Mouse (Mus musculus): Measurements from ENCODE around the gene Elf4.
"Not testable (repeated sequence)": the region's sequence is repeated elsewhere in the genome, so short reads cannot be mapped to it uniquely, and the experiment has no call there.

The Elf4 gene

DNA sequence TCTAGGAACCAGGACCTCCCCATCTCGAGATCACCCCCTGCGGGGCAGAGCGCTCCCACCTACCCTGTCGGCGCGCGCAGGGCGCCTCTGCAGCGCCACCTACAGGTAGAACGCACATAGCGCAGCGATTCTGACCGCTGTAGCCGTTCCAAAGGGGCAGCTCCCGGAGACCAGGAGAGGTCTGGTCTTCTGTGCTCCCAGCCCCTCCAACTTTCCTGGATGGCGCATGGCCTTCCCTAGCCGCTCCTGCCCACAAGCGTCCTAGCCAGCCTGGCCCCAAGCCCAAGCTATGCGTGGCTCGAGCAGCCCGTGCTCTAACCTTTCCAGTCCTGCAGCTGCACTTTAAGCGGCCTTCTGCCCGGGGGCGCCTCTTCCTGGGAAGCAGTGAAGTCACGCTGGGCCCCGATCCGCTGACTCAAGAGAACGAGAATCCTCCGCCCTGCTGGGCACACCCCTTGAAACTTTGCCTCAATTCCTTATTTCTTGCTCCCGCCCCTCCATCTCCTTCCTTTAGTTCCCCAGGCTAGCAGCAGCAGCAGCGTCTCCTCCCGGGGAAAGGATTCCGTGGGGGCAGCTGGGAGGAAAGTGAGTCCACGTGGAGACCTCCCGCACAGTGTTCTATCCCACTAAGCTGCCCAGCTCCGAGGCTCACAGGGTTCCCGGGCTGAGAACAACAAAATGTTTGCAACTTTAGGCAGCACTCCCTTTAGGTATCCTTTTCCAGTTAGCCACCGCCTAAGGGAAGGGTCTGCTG lies at the start of gene Elf4:
Elf4 (minus strand) TSS at position 379 of the 754 bp plus-strand sequence.
- peak; percentile 82 to 86 for DNase-seq

GRCm38 (mm10) chrX:48493763-48494162 lies 30.8 kb upstream of the Elf4 start:
- no peak for DNase-seq

- DNase-seq, result no peak
These were observed 18.8 kb upstream of the Elf4 start for GRCm38 (mm10) chrX:48481687-48482086.

GRCm38 (mm10) chrX:48481095-48481494 lies 18.2 kb upstream of the Elf4 start:
- no peak for DNase-seq

GRCm38 (mm10) chrX:48467355-48467946 lies 4.5 kb upstream of the Elf4 start:
- DNase-seq, result no peak

GRCm38 (mm10) chrX:48466174-48466573 lies 3.2 kb upstream of the Elf4 start:
- no peak for DNase-seq

- no peak for DNase-seq
These were observed 1.5 kb upstream of the Elf4 start for GRCm38 (mm10) chrX:48464436-48464835.

DNA sequence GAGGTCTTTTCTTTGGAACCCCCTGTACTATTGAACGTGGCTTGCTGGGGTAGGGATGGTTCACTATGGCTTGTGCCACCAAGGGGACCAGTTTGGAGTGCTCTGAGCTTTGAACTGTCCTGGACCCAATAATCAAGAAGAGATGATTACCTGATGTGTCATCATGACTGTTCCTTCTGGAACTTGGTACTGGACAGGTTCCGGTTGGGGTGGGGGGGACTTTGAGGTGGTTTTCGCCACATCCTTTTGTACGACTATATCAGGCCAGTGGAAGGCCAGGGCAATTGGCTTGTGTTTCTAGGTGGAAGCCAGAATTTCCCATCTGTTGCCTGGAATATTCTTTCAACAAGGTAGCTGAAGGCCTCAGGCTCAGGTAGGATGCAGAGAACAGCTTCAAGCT lies 704 bp upstream of the Elf4 start:
- DNase-seq, result no peak

DNA sequence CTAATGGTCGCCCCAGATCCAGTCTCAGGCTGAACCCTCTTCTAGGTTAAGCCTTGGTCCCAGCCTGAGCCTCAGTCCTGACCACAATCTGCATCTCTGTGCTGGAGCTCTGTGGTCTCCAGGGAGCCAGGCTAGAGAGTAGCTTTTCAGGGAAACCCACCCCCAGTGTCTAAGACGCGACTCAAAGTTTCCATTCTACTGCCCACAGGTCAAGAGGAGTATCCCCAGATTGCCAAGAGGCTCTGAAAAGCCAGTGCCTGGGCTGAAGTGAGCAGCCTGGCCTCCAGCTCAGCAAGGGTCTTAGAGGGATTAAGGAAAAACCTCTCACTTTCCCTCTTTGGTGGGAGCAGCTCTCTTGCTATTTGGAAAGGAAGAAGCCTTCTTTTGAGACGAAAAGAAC lies 635 bp downstream of the Elf4 start:
- no peak for DNase-seq

GRCm38 (mm10) chrX:48461006-48461405 lies 1.9 kb downstream of the Elf4 start:
- DNase-seq, result no peak

DNA sequence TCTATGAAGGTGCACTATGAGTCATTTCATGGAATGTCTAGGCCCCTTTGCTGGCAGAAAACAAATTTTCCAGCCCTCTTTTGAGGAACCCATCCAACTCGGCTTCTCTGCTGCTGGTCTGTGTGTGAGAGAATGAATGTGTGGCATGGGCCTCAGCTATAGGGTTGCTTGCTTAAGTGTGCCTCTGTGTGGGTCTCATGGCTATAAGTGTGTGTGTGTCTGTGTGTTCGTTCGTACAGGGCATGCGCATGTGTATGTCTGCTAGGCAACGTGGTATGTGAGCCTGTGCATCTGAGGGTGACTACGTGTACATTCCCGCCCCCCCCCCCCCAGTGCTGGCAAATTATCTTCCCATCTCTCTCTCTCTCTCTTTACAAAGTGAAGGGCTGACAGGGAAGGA lies 2.4 kb downstream of the Elf4 start:
- DNase-seq, result no peak

DNA sequence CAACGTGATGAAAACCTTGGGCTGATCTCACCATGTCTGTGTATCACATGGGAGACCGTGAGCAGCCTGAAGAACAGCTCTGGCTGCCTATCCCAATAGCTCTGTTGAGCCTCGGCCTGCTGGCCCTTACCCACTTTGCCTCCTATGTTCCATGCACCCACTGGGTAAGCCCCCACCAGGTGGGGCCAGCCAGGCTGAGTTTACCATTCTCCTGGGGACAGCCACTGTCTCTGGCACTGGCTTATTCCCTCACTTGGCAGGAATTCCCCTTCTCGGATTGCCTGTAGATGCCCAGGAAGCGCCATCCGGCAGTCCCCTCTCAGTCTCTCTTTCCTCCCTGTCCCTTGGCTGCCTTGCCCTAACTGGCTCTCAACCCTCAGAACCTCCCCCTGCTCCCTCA lies 6.0 kb downstream of the Elf4 start:
- DNase-seq, result no peak

- DNase-seq, result peak in 1 of 2 experiments; percentile 14
These were observed 7.9 kb downstream of the Elf4 start for GRCm38 (mm10) chrX:48455018-48455417.

DNA sequence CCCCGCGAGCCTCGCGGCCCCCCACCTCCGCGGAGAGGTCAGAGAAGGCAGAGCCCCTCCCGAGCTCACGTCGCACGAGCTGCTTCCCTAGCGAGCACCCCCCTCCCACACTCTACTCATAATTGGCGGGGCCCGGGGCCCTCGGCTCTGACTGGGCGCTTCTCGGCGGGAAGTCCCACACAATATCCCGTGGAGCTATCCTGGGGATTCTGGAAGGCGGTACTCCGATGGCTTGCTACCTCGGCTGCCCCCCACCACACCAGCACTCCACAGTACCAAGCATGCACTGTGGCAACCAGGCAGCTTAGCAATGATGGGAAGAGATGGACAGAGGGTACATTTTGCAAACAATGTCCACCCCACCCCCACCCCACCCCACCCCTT lies 8.4 kb downstream of the Elf4 start:
- DNase-seq, result no peak

- DNase-seq, result peak in 1 of 2 experiments; percentile 35
These were observed 9.0 kb downstream of the Elf4 start for GRCm38 (mm10) chrX:48453736-48454494.

DNA sequence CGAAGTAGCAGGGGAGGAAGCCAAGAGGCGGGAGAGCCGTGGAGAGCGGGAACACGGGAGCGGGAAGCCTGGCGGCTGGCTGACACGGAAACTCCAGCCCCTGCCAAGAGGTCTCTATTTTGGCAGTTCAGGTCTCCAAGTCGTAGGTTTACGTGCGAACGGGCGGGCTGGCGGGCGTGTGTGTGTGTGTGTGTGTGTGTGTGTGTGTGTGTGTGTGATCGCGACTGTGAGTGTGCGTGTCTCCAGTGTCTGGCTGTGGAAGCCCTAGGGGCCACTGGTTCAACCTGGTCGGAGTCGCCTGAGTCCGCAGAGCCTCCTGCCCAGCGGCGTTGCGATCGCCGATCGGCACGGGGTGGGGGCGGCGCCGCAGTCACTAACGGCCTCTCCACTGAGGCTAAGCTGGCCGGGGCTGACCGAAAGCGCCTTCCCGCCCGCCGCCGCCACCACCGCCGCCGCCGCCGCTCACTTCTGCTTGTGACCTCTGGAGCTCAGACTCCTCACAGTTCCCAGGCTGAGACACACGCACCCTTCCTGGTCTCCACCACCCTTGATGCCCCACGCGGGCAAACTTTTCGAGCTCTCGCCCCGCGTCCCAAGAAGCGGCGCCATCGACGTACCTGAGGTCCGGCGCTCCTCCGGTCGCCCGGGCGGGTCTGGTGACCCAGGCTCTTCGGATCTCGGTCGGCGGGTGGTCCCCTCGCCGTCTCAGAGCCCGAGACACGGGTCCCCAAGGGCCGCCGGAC lies 9.8 kb downstream of the Elf4 start:
- DNase-seq, result peak in 1 of 2 experiments; percentile 15

DNA sequence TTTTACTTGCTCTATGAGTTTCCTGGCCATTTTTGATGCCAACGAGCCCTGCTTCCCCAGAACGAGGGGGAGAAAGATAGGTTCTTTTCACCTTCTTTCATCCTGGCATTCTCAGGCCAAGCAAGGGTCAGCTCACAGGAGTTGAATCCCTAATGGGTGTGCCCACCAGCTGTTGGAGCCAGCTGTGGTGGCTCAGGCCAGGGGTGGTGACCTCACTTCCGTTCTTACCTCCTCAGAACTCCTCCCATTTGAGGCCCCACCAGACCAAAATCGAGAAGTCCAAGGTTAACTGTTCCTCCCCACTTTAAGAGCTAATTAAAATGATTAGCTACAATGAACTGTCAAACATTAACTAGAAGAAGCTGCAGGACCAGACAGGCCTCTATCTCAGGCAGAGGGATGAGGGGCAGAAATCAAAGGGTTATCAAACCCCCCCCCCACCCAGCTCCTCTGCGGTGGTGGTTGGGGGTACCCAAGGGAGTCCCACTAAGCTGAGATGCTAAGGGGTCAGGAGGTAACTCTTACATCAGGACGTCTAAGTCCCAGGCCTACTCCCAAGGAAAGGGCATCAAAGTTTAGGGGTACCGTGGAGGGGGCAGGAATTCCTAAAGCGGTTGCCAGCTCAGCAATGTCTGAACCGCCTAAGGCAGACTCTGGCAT lies 10.6 kb downstream of the Elf4 start:
- no peak for DNase-seq

- no peak for DNase-seq
These were observed 13.3 kb downstream of the Elf4 start for GRCm38 (mm10) chrX:48449646-48450045.

DNA sequence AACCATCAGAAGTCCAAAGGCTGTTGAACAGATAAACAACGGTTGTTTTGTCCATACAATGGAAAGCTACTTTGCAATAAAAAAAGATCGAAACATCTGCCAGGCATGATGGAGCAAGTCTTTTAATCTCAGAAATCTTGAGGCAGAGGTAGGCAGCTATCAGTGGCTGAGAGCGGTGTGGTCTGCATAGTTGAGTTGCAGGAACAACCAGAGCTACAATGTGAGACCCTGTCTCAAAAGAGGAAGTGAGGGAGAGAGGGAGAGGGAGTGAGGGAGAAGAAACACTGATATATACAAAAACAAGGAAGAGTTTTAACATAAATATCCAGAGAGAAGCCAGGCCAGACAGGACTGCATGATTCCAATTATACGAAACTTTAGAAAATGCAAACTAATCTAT lies 18.3 kb downstream of the Elf4 start:
- no peak for DNase-seq

GRCm38 (mm10) chrX:48441954-48442353 lies 21.0 kb downstream of the Elf4 start:
- DNase-seq, result no peak

DNA sequence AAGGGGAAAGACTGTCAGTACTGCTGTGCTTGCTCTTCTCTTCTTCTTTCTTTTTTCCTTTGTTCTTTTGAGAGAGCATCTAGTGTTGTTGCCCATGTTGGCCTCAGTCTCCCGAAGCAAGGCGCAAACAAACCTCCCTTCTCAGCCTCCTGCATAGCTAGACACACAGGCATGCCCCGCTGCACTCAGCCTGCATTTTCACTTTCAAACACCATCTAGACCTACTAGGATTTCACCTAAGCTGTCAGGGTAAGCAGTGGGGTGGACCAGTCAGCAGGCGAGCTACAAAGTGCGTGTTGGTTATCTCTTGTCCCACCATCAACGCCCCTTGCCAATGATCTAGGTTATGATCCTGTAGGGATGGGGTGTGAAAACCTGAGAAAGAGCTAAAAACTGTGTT lies 21.4 kb downstream of the Elf4 start:
- DNase-seq, result no peak

- peak in 1 of 2 experiments; percentile 28 for DNase-seq
These were observed 23.9 kb downstream of the Elf4 start for GRCm38 (mm10) chrX:48439036-48439435.

GRCm38 (mm10) chrX:48436082-48436481 lies 26.9 kb downstream of the Elf4 start:
- DNase-seq, result not testable (repeated sequence)
